Mouse (Mus musculus): ENCODE measurements around the gene Pgbd5.

The Pgbd5 gene

GRCm38 (mm10) chr8:124345098-124345497 is 94.4 kb downstream of the Pgbd5 start:
- Histone ChIP-seq H3K9me3 (ENCODE audit: low read length) (no peaks in the 10 kb centered on the region), H3K36me3 (ENCODE audit: insufficient read depth, low read length) (peaks cover 52% of the 10 kb centered on the region), H3K27me3 (ENCODE audit: insufficient read depth, low read length) (no peaks in the 10 kb centered on the region), H3K4me3 (replicated peaks; ENCODE audit: low read length) (no peak overlapping the region), H3K4me1 (replicated peaks; ENCODE audit: low read depth, low read length) (peaks cover 20% of the 10 kb centered on the region)
- TF ChIP-seq NANOG (IDR thresholded peaks at IDR 0.05; ENCODE audit: borderline replicate concordance, low read length), result no peak
- TF ChIP-seq CTCF (conservative IDR thresholded peaks at IDR 0.05; ENCODE audit: low read length), result no peak
- no peak for TF ChIP-seq POU5F1 (IDR thresholded peaks at IDR 0.05; ENCODE audit: borderline replicate concordance, low read length)

GRCm38 (mm10) chr8:124343991-124344390 is 95.5 kb downstream of the Pgbd5 start:
- Histone ChIP-seq H3K36me3 (ENCODE audit: insufficient read depth, low read length) (peaks cover 61% of the 10 kb centered on the region), H3K4me1 (replicated peaks; ENCODE audit: low read depth, low read length) (peaks cover 20% of the 10 kb centered on the region), H3K9me3 (ENCODE audit: low read length) (no peaks in the 10 kb centered on the region), H3K27me3 (ENCODE audit: insufficient read depth, low read length) (no peaks in the 10 kb centered on the region), H3K4me3 (replicated peaks; ENCODE audit: low read length) (no peak overlapping the region)
- TF ChIP-seq POU5F1 (IDR thresholded peaks at IDR 0.05; ENCODE audit: borderline replicate concordance, low read length), result no peak
- no peak for TF ChIP-seq CTCF (conservative IDR thresholded peaks at IDR 0.05; ENCODE audit: low read length)
- no peak for TF ChIP-seq NANOG (IDR thresholded peaks at IDR 0.05; ENCODE audit: borderline replicate concordance, low read length)

- H3K27me3 ChIP-seq (ENCODE audit: insufficient read depth, low read length), result no peaks in the 10 kb centered on the region
- TF ChIP-seq POU5F1 (IDR thresholded peaks at IDR 0.05; ENCODE audit: borderline replicate concordance, low read length), result no peak
- TF ChIP-seq CTCF (conservative IDR thresholded peaks at IDR 0.05; ENCODE audit: low read length), result no peak
- no peak for TF ChIP-seq NANOG (IDR thresholded peaks at IDR 0.05; ENCODE audit: borderline replicate concordance, low read length)
- peaks cover 69% of the 10 kb centered on the region for H3K36me3 ChIP-seq (ENCODE audit: insufficient read depth, low read length)
- peaks cover 20% of the 10 kb centered on the region for H3K4me1 ChIP-seq (replicated peaks; ENCODE audit: low read depth, low read length)
- no peaks in the 10 kb centered on the region for H3K9me3 ChIP-seq (ENCODE audit: low read length)
- H3K4me3 ChIP-seq (replicated peaks; ENCODE audit: low read length), result no peak overlapping the region
Observed at GRCm38 (mm10) chr8:124343151-124343550, 96.3 kb downstream of the Pgbd5 start.

- TF ChIP-seq POU5F1 (IDR thresholded peaks at IDR 0.05; ENCODE audit: borderline replicate concordance, low read length) (no peak), CTCF (conservative IDR thresholded peaks at IDR 0.05; ENCODE audit: low read length) (no peak), NANOG (IDR thresholded peaks at IDR 0.05; ENCODE audit: borderline replicate concordance, low read length) (no peak)
- Histone ChIP-seq H3K4me1 (replicated peaks; ENCODE audit: low read depth, low read length) (peaks cover 25% of the 10 kb centered on the region), H3K4me3 (replicated peaks; ENCODE audit: low read length) (no peak overlapping the region), H3K27me3 (ENCODE audit: insufficient read depth, low read length) (no peaks in the 10 kb centered on the region), H3K36me3 (ENCODE audit: insufficient read depth, low read length) (peaks cover 91% of the 10 kb centered on the region), H3K9me3 (ENCODE audit: low read length) (no peaks in the 10 kb centered on the region)
Observed at GRCm38 (mm10) chr8:124340360-124341068, 98.9 kb downstream of the Pgbd5 start.

- peaks cover 25% of the 10 kb centered on the region for H3K4me1 ChIP-seq (replicated peaks; ENCODE audit: low read depth, low read length)
- H3K36me3 ChIP-seq (ENCODE audit: insufficient read depth, low read length), result peaks cover 95% of the 10 kb centered on the region
- no peaks in the 10 kb centered on the region for H3K9me3 ChIP-seq (ENCODE audit: low read length)
- TF ChIP-seq POU5F1 (IDR thresholded peaks at IDR 0.05; ENCODE audit: borderline replicate concordance, low read length) (no peak), NANOG (IDR thresholded peaks at IDR 0.05; ENCODE audit: borderline replicate concordance, low read length) (no peak), CTCF (conservative IDR thresholded peaks at IDR 0.05; ENCODE audit: low read length) (no peak)
- H3K27me3 ChIP-seq (ENCODE audit: insufficient read depth, low read length), result no peaks in the 10 kb centered on the region
- no peak overlapping the region for H3K4me3 ChIP-seq (replicated peaks; ENCODE audit: low read length)
Observed at GRCm38 (mm10) chr8:124339742-124340141, 99.7 kb downstream of the Pgbd5 start.

- Histone ChIP-seq H3K9me3 (ENCODE audit: low read length) (no peaks in the 10 kb centered on the region), H3K4me1 (replicated peaks; ENCODE audit: low read depth, low read length) (peaks cover 20% of the 10 kb centered on the region), H3K36me3 (ENCODE audit: insufficient read depth, low read length) (peaks cover 94% of the 10 kb centered on the region), H3K27me3 (ENCODE audit: insufficient read depth, low read length) (no peaks in the 10 kb centered on the region), H3K4me3 (replicated peaks; ENCODE audit: low read length) (no peak overlapping the region)
- no peak for TF ChIP-seq POU5F1 (IDR thresholded peaks at IDR 0.05; ENCODE audit: borderline replicate concordance, low read length)
- no peak for TF ChIP-seq NANOG (IDR thresholded peaks at IDR 0.05; ENCODE audit: borderline replicate concordance, low read length)
- TF ChIP-seq CTCF (conservative IDR thresholded peaks at IDR 0.05; ENCODE audit: low read length), result no peak
Observed at GRCm38 (mm10) chr8:124336302-124336701, 103.2 kb downstream of the Pgbd5 start.

GRCm38 (mm10) chr8:124331706-124332105 is 107.8 kb downstream of the Pgbd5 start:
- H3K36me3 ChIP-seq (ENCODE audit: insufficient read depth, low read length), result peaks cover 86% of the 10 kb centered on the region
- TF ChIP-seq NANOG (IDR thresholded peaks at IDR 0.05; ENCODE audit: borderline replicate concordance, low read length) (no peak), POU5F1 (IDR thresholded peaks at IDR 0.05; ENCODE audit: borderline replicate concordance, low read length) (no peak), CTCF (conservative IDR thresholded peaks at IDR 0.05; ENCODE audit: low read length) (no peak)
- no peaks in the 10 kb centered on the region for H3K27me3 ChIP-seq (ENCODE audit: insufficient read depth, low read length)
- H3K4me3 ChIP-seq (replicated peaks; ENCODE audit: low read length), result no peak overlapping the region
- H3K9me3 ChIP-seq (ENCODE audit: low read length), result no peaks in the 10 kb centered on the region
- peaks cover 39% of the 10 kb centered on the region for H3K4me1 ChIP-seq (replicated peaks; ENCODE audit: low read depth, low read length)

- TF ChIP-seq CTCF (conservative IDR thresholded peaks at IDR 0.05; ENCODE audit: low read length), result no peak
- TF ChIP-seq POU5F1 (IDR thresholded peaks at IDR 0.05; ENCODE audit: borderline replicate concordance, low read length), result no peak
- TF ChIP-seq NANOG (IDR thresholded peaks at IDR 0.05; ENCODE audit: borderline replicate concordance, low read length), result no peak
- no peaks in the 10 kb centered on the region for H3K9me3 ChIP-seq (ENCODE audit: low read length)
- no peak overlapping the region for H3K4me3 ChIP-seq (replicated peaks; ENCODE audit: low read length)
- H3K36me3 ChIP-seq (ENCODE audit: insufficient read depth, low read length), result peaks cover 82% of the 10 kb centered on the region
- H3K4me1 ChIP-seq (replicated peaks; ENCODE audit: low read depth, low read length), result peaks cover 39% of the 10 kb centered on the region
- H3K27me3 ChIP-seq (ENCODE audit: insufficient read depth, low read length), result no peaks in the 10 kb centered on the region
Observed at GRCm38 (mm10) chr8:124331094-124331493, 108.4 kb downstream of the Pgbd5 start.

GRCm38 (mm10) chr8:124330433-124330832 is 109.0 kb downstream of the Pgbd5 start:
- Histone ChIP-seq H3K4me1 (replicated peaks; ENCODE audit: low read depth, low read length) (peaks cover 32% of the 10 kb centered on the region), H3K27me3 (ENCODE audit: insufficient read depth, low read length) (no peaks in the 10 kb centered on the region), H3K9me3 (ENCODE audit: low read length) (no peaks in the 10 kb centered on the region), H3K36me3 (ENCODE audit: insufficient read depth, low read length) (peaks cover 80% of the 10 kb centered on the region), H3K4me3 (replicated peaks; ENCODE audit: low read length) (no peak overlapping the region)
- no peak for TF ChIP-seq CTCF (conservative IDR thresholded peaks at IDR 0.05; ENCODE audit: low read length)
- TF ChIP-seq NANOG (IDR thresholded peaks at IDR 0.05; ENCODE audit: borderline replicate concordance, low read length), result no peak
- TF ChIP-seq POU5F1 (IDR thresholded peaks at IDR 0.05; ENCODE audit: borderline replicate concordance, low read length), result no peak
